ENCODE assay signal across 10 mouse cellular contexts in genomic region chr9:57758528-57758927, GRCm38 (mm10). TPM values are rescaled to one million over a fixed set of nuclear protein-coding genes. Genes with fewer than 3 reads are reported as not detected.
A peak's percentile ranks its signal among the peaks of the same experiment; 100 is the strongest.
DNase-seq lines count a peak whose midpoint lies in the region; ATAC-seq lines count a peak whose summit lies in the region.
"Had no signal": no experiment of that assay in that cellular context is flagged by ENCODE, and none has a peak within 500 bp of the region (broad histone marks: within the 10 kb centered on the region; RNA-seq: fewer than 3 reads in every experiment).

No protein-coding gene starts in this region.

- H3K4me2 ChIP-seq in liver, embryonic 13.5 days = peak overlapping the region; percentile 97
- H3K4me2 ChIP-seq: hindbrain, embryonic 13.5 days had no signal

- no peaks in the 10 kb centered on the region for H3K27me3 ChIP-seq in liver, embryonic 13.5 days
- H3K27me3 ChIP-seq: hindbrain, embryonic 13.5 days had no signal

- H3K9ac ChIP-seq in liver, embryonic 13.5 days = peak overlapping the region; percentile 71
- H3K9ac ChIP-seq: hindbrain, embryonic 13.5 days had no signal

- DNase-seq in cerebellum, adult 11-12 months = peak; percentile 59
- peak; percentile 72 for DNase-seq in layer of hippocampus, adult 11-12 months (ENCODE audit: low spot score)
- no peak for DNase-seq in layer of hippocampus, adult 9-10 months (ENCODE audit: low spot score)
- DNase-seq in cerebellum, adult 9-11 months = peak; percentile 64
- peak; percentile 67 for DNase-seq in liver, embryonic 13.5 days
- no peak for DNase-seq in kidney, postnatal 10 days
- DNase-seq: midbrain, embryonic 14.5 days had no signal

- 87% methylated on average over 22 of the region's 22 CpGs for WGBS in liver, embryonic 13.5 days (ENCODE audit: insufficient replicate concordance)

- H3K4me3 ChIP-seq in liver, embryonic 13.5 days (replicated peaks) = peak overlapping the region; percentile 43
- H3K4me3 ChIP-seq: hindbrain, embryonic 13.5 days had no signal

- ATAC-seq in cerebellum, adult (ENCODE audit: insufficient number of reproducible peaks, low FRiP score, low TSS enrichment) = no peak
- no peak for ATAC-seq in liver, embryonic 13.5 days (ENCODE audit: low read depth)
- ATAC-seq in activated CD4-positive, CD25-positive, alpha-beta regulatory T cell, adult 4 months = no peak

- no peaks in the 10 kb centered on the region for H3K9me3 ChIP-seq in liver, embryonic 13.5 days (replicated peaks)
- H3K9me3 ChIP-seq: hindbrain, embryonic 13.5 days had no signal

- H3K36me3 ChIP-seq in liver, embryonic 13.5 days = peaks cover 88% of the 10 kb centered on the region

- H3K4me1 ChIP-seq in liver, embryonic 13.5 days (replicated peaks) = peaks cover 69% of the 10 kb centered on the region

- peak overlapping the region; percentile 95 for H3K27ac ChIP-seq in liver, embryonic 13.5 days
- H3K27ac ChIP-seq: hindbrain, embryonic 13.5 days had no signal

RNA-seq across cellular contexts. Expression of gene Clk3, which starts 7.1 kb away (rescaled TPM):
- 86.2 and 97.4 TPM in 2 replicates for polyA plus RNA-seq in liver, embryonic 13.5 days (2015; fragmentation: Nextera tagmentation; extraction: Ambion mirVana)
- 10 to 100 TPM; 70.7 to 77.8 TPM for polyA plus RNA-seq in activated CD4-positive, CD25-positive, alpha-beta regulatory T cell, adult 4 months (2017; shearing (Covaris generic))

RNA-seq across cellular contexts. Expression of gene Edc3, which starts 50.2 kb away (rescaled TPM):
- polyA plus RNA-seq in liver, embryonic 13.5 days (2015; fragmentation: Nextera tagmentation; extraction: Ambion mirVana) = 16.7 and 18.4 TPM in 2 replicates
- 10 to 100 TPM; 23.1 to 26.5 TPM for polyA plus RNA-seq in activated CD4-positive, CD25-positive, alpha-beta regulatory T cell, adult 4 months (2017; shearing (Covaris generic))

Comparison
In these comparisons a context has a peak if more than half of its experiments do, and no peak if none do; other contexts are left out.
1. DNase-seq: peak in cerebellum, adult 11-12 months (single experiment), layer of hippocampus, adult 11-12 months (single experiment), cerebellum, adult 9-11 months (single experiment) and liver, embryonic 13.5 days (single experiment); none in layer of hippocampus, adult 9-10 months (single experiment) and kidney, postnatal 10 days (single experiment).